Mouse (Mus musculus) ES-E14 (cell line): ENCODE data around the gene Sept5.

Experiments used
- MAFK ChIP-seq: IDR thresholded peaks from 2 replicates; pipeline ENCODE4 v1.6.1; 2014; ENCODE audit warnings: mild to moderate bottlenecking, low read depth, low read length, inconsistent platforms; ENCODE audit not compliant: insufficient read depth
- ZC3H11A ChIP-seq: IDR thresholded peaks from 2 replicates; pipeline ENCODE4 v1.6.1; 2012; ENCODE audit warnings: low read depth, mild to moderate bottlenecking, inconsistent platforms, low read length, borderline replicate concordance

- TF ChIP-seq ZC3H11A (no peak), MAFK (no peak)
These were observed 2.3 kb upstream of the Sept5 start for GRCm38 (mm10) chr16:18632059-18632458.
